Mouse (Mus musculus) thymus, adult 2 months (tissue): ENCODE measurements at regions not wholly inside any gene's neighbourhood (a gene's known extent, or its start where the extent isn't known, plus 50 kb on each side); places are given as distances from the start of the nearest gene placed in this dataset.

ENCODE experiments used
- CTCF ChIP-seq: fragments of 200-500 bp; IDR thresholded peaks from 2 replicates; pipeline ENCODE4 v1.5.1; 2012; ENCODE audit warnings: mild to moderate bottlenecking, control low read depth, low read length, moderate library complexity, borderline replicate concordance; ENCODE audit not compliant: control insufficient read depth, poor library complexity, insufficient read depth; ENCODE audit errors: extremely low read depth
- POLR2A ChIP-seq: fragments of 200-500 bp; IDR thresholded peaks from 2 replicates; pipeline ENCODE4 v1.6.1; 2012; ENCODE audit warnings: mild to moderate bottlenecking, low read length, control low read depth, moderate library complexity; ENCODE audit not compliant: control insufficient read depth, poor library complexity, insufficient read depth; ENCODE audit errors: extremely low read depth

DNA sequence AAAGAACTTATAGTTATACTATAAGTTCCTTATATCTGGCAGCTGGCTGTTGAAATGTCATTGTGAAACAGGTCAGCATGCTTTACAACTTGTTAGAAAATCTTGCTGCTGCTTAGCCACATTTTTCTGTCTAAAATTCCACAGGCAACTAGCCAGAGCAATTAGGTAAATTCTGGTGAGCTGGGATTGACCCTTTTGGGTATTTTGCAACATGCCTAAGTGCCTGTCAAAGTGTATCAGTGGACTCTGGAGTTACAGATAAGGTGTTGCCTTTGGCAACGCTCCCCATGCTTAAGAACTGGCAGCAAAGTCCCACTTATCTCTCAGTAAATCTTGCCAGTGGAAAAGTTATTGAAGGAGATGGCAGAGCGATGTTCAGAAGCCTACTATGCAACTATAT lies 525.9 kb downstream of the Rfpl4b start:
- TF ChIP-seq POLR2A (no peak), CTCF (no peak)
